Mouse (Mus musculus) liver, postnatal 0 days (tissue): Measurements from ENCODE around the gene Dhx34.

Experiments
- CTCF ChIP-seq: sonication (generic); IDR thresholded peaks from 2 replicates; pipeline ENCODE4 v1.5.1; 2016; ENCODE audit warnings: antibody characterized with exemption, low read depth
- EP300 ChIP-seq: IDR thresholded peaks from 2 replicates; pipeline ENCODE4 v1.6.1; 2016; ENCODE audit warnings: antibody characterized with exemption, low read depth, mild to moderate bottlenecking

DNA sequence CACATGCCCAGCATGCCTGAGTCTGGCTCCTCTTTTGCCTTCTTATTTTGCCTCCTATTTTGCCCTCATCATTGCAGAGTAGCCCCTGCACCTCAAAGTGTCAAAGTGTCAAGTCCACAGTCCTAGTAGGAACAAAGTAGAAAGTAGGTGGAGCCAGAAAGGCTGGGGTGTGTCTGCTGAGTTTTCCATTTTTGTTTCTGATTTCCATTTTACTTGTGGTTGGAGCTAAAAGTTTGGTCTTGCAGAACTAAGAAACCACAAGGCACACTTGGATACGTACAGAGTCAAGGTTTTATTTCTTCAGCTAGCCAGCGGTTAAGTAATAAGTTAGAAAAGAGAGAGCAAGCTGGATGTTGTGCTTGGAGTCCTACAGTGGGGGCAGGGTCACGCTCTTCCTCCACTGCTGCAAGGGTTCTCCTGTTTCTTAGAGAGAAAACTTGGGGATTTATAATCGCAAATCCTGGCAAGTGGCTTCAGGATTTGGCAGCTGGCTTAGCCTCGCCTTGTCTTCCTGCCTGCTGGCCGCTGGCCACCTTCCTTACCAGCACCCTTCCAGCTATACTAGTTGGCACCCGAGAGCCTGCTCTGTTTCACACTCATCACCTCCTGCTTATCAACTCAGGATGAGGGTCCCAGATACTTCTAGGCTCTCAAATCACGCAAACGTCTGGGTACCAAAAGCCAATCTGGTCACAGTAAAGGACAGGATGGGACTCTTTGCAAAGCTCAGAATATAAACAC lies 66.5 kb downstream of the Dhx34 start:
- TF ChIP-seq CTCF: no peak
- TF ChIP-seq EP300: no peak
